In genomic region chr4:154312935-154313621, GRCm38 (mm10) we compare ENCODE assay signal across 11 mouse cellular contexts. TPM values are rescaled to one million over a fixed set of nuclear protein-coding genes. Genes with fewer than 3 reads are reported as not detected.
DNase-seq lines count a peak whose midpoint lies in the region; ATAC-seq and TF ChIP-seq lines count a peak whose summit lies in the region.
"Had no signal": no experiment of that assay in that cellular context is flagged by ENCODE, and none has a peak within 500 bp of the region (broad histone marks: within the 10 kb centered on the region; RNA-seq: fewer than 3 reads in every experiment).

No protein-coding gene starts in this region.

- peaks cover 25% of the 10 kb centered on the region for H3K4me1 ChIP-seq in forebrain, embryonic 10.5 days
- H3K4me1 ChIP-seq in hindbrain, postnatal 0 days (ENCODE audit: insufficient read depth, low read length) = no peaks in the 10 kb centered on the region
- H3K4me1 ChIP-seq in midbrain, embryonic 15.5 days = no peaks in the 10 kb centered on the region

- 36% methylated on average over 4 of the region's 4 CpGs for WGBS in forebrain, embryonic 10.5 days
- 36% methylated on average over 4 of the region's 4 CpGs for WGBS in hindbrain, postnatal 0 days
- WGBS in midbrain, embryonic 15.5 days = 32% methylated on average over 4 of the region's 4 CpGs

- H3K4me3 ChIP-seq in layer of hippocampus, adult 2 months = no peak overlapping the region
- H3K4me3 ChIP-seq in forebrain, embryonic 10.5 days = no peak overlapping the region
- no peak overlapping the region for H3K4me3 ChIP-seq in hindbrain, postnatal 0 days (ENCODE audit: low read length)
- H3K4me3 ChIP-seq in midbrain, embryonic 15.5 days = no peak overlapping the region

- TF ChIP-seq CTCF in layer of hippocampus, adult 2 months (conservative IDR thresholded peaks at IDR 0.05) = no peak
- no peak for TF ChIP-seq CTCF in hindbrain, postnatal 0 days (IDR thresholded peaks at IDR 0.05; ENCODE audit: low read depth)

- no peak overlapping the region for H3K4me2 ChIP-seq in hindbrain, postnatal 0 days (ENCODE audit: low read depth, low read length)
- no peak overlapping the region for H3K4me2 ChIP-seq in midbrain, embryonic 15.5 days

- H3K36me3 ChIP-seq in forebrain, embryonic 10.5 days (replicated peaks) = peaks cover 12% of the 10 kb centered on the region
- H3K36me3 ChIP-seq in hindbrain, postnatal 0 days (ENCODE audit: insufficient read depth, low read length) = no peaks in the 10 kb centered on the region
- no peaks in the 10 kb centered on the region for H3K36me3 ChIP-seq in midbrain, embryonic 15.5 days (replicated peaks)

- H3K9me3 ChIP-seq in forebrain, embryonic 10.5 days = no peaks in the 10 kb centered on the region; the same call in 1 of the 2 replicates
- no peaks in the 10 kb centered on the region for H3K9me3 ChIP-seq in hindbrain, postnatal 0 days (ENCODE audit: low read length)
- no peaks in the 10 kb centered on the region for H3K9me3 ChIP-seq in midbrain, embryonic 15.5 days

- peak; percentile 33 to 78 for DNase-seq in layer of hippocampus, adult 2 months (ENCODE audit: low spot score in 2 of 2)
- no peak for DNase-seq in layer of hippocampus, adult 9-10 months (ENCODE audit: low spot score)
- DNase-seq in forebrain, embryonic 10.5 days (ENCODE audit: extremely low spot score, low spot score) = no peak
- peak; percentile 59 for DNase-seq in hindbrain, postnatal 0 days (ENCODE audit: low spot score)
- DNase-seq in adrenal gland, postnatal 36 days = no peak
- DNase-seq in ovary, adult 18-20 months (ENCODE audit: low spot score) = no peak
- DNase-seq in urinary bladder, adult 2 months (ENCODE audit: low spot score) = no peak
- DNase-seq: gastrocnemius, postnatal 14 days had no signal

- H3K9ac ChIP-seq in hindbrain, postnatal 0 days (replicated peaks; ENCODE audit: low read length) = no peak overlapping the region
- no peak overlapping the region for H3K9ac ChIP-seq in midbrain, embryonic 15.5 days

- H3K27me3 ChIP-seq in forebrain, embryonic 10.5 days (ENCODE audit: poor library complexity, severe bottlenecking) = no peaks in the 10 kb centered on the region
- no peaks in the 10 kb centered on the region for H3K27me3 ChIP-seq in hindbrain, postnatal 0 days (ENCODE audit: insufficient read depth, low read length)
- H3K27me3 ChIP-seq in midbrain, embryonic 15.5 days (replicated peaks) = no peaks in the 10 kb centered on the region

- H3K27ac ChIP-seq in layer of hippocampus, adult 2 months = peak overlapping the region; percentile 88
- H3K27ac ChIP-seq in forebrain, embryonic 10.5 days = peak overlapping the region; percentile 61; the same call in 1 of the 2 replicates
- peak overlapping the region; percentile 61; the same call in 1 of the 2 replicates for H3K27ac ChIP-seq in hindbrain, postnatal 0 days
- peak overlapping the region; percentile 40 for H3K27ac ChIP-seq in midbrain, embryonic 15.5 days

- ATAC-seq in hindbrain, postnatal 0 days = peak; percentile 87
- no peak; the same call in 1 of the 2 replicates for ATAC-seq in midbrain, embryonic 15.5 days (replicated peaks)

RNA-seq across cellular contexts. Expression of gene Arhgef16, which starts 11.6 kb away (rescaled TPM):
- total RNA-seq in layer of hippocampus, adult 2 months (2021) = under 1 TPM; 0.18 to 0.42 TPM
- polyA plus RNA-seq in forebrain, embryonic 10.5 days (2016; fragmentation: Nextera tagmentation; extraction: Ambion mirVana) = 2.6 and 3.4 TPM in 2 replicates
- 4.3 and 5.3 TPM in 2 replicates for total RNA-seq in hindbrain, postnatal 0 days (2014; rRNA removed)
- 2.0 and 2.6 TPM in 2 replicates for polyA plus RNA-seq in hindbrain, postnatal 0 days (2015; fragmentation: Nextera tagmentation; extraction: Ambion mirVana)
- polyA plus RNA-seq in midbrain, embryonic 15.5 days (2015; fragmentation: Nextera tagmentation; extraction: Ambion mirVana) = 0.96 and 1.4 TPM in 2 replicates
- under 1 TPM; 0.13 to 0.59 TPM for total RNA-seq in adrenal gland, postnatal 36 days (2021)
- 10.9 and 11.4 TPM in 2 replicates for polyA plus RNA-seq in urinary bladder, adult 2 months (2012; rRNA removed)

RNA-seq across cellular contexts. Expression of gene B230104I21Rik, which starts 22.8 kb away (rescaled TPM):
- total RNA-seq in layer of hippocampus, adult 2 months (2021) = under 1 TPM in 1 of 2 experiments, not detected in 1; 0.56 TPM
- not detected in 2 replicates for polyA plus RNA-seq in forebrain, embryonic 10.5 days (2016; fragmentation: Nextera tagmentation; extraction: Ambion mirVana)
- total RNA-seq in hindbrain, postnatal 0 days (2014; rRNA removed) = not detected in 2 replicates
- polyA plus RNA-seq in hindbrain, postnatal 0 days (2015; fragmentation: Nextera tagmentation; extraction: Ambion mirVana) = not detected in 2 replicates
- polyA plus RNA-seq in midbrain, embryonic 15.5 days (2015; fragmentation: Nextera tagmentation; extraction: Ambion mirVana) = not detected in 2 replicates
- total RNA-seq in adrenal gland, postnatal 36 days (2021) = not detected
- not detected in 2 replicates for polyA plus RNA-seq in urinary bladder, adult 2 months (2012; rRNA removed)
- total RNA-seq: gastrocnemius, postnatal 14 days had no signal
- polyA plus RNA-seq: liver, embryonic 16.5 days; stomach, embryonic 14.5 days had no signal

Comparison
In these comparisons a context has a peak if more than half of its experiments do, and no peak if none do; other contexts are left out.
1. DNase-seq: peak in layer of hippocampus, adult 2 months (2 of 2) and hindbrain, postnatal 0 days (single experiment); none in layer of hippocampus, adult 9-10 months (single experiment), forebrain, embryonic 10.5 days (single experiment), adrenal gland, postnatal 36 days (0 of 2), ovary, adult 18-20 months (single experiment) and urinary bladder, adult 2 months (single experiment).
2. Peak in every context shown above with its lines, with median percentiles within 50 percentile points of each other: H3K27ac ChIP-seq.